ENCODE assay signal across 20 mouse cellular contexts in the genomic region with DNA sequence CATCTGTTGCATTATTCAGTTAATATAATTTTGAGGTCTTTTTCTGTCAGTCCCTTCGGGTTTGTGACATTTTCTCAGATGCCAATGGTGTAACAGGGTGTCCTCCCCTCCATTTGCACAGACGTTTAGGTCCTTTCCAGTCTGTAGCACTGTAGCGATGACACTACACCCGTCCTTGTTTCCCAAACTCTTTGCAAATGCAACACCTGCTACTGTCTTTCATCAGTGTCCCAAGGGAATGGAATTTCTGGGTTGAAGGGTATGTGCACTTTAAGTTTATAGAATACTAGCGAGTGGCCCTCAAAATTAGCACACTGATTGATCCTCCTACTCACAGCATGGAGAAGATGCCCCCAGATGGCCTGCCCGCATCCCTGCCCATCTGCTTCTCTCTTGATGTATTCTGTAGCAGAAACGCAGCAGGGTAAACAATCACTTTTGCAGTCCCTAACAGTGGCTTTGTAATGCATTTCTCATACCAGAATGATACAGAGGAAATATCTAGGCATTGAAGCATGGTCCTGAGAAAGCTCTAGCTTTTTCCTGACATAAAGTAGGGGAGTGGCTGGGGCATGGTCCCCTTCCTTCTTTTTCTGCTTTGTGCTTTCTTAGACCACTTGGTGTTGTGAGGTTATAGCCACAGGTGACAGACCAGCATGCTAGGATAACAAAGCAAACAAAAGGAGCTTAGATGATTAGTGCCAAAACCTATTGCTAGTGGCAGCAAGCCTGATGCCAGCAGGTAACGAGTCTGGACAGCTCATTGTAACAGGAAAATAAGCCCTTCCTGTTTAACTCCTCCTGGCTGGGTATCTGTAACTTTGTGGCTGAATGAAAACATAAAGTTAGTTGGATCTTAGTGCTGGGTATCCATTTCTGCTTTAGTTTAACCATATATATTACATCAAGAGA.
A peak's percentile ranks its signal among the peaks of the same experiment; 100 is the strongest.
DNase-seq lines count a peak whose midpoint lies in the region; ATAC-seq lines count a peak whose summit lies in the region.
"Had no signal": no experiment of that assay in that cellular context is flagged by ENCODE, and none has a peak within 500 bp of the region (broad histone marks: within the 10 kb centered on the region; RNA-seq: fewer than 3 reads in every experiment).

No protein-coding gene starts in this region.

- H3K4me1 ChIP-seq in embryonic facial prominence, embryonic 14.5 days (ENCODE audit: control insufficient read depth, insufficient read depth, low read length): peaks cover 5% of the 10 kb centered on the region
- H3K4me1 ChIP-seq in embryonic facial prominence, embryonic 10.5 days: peaks cover 29% of the 10 kb centered on the region
- H3K4me1 ChIP-seq: lung, embryonic 15.5 days had no signal

- ATAC-seq in embryonic facial prominence, embryonic 14.5 days (ENCODE audit: low read depth): no peak
- ATAC-seq: inflammation-experienced regulatory T-cells, adult 6 months had no signal

- no peaks in the 10 kb centered on the region for H3K36me3 ChIP-seq in embryonic facial prominence, embryonic 14.5 days (ENCODE audit: control insufficient read depth, insufficient read depth, low read length)
- H3K36me3 ChIP-seq in embryonic facial prominence, embryonic 10.5 days (replicated peaks): no peaks in the 10 kb centered on the region
- H3K36me3 ChIP-seq: lung, embryonic 15.5 days; neural tube, embryonic 15.5 days had no signal

- no peak overlapping the region for H3K4me3 ChIP-seq in embryonic facial prominence, embryonic 14.5 days (ENCODE audit: low read depth, low read length)
- no peak overlapping the region for H3K4me3 ChIP-seq in embryonic facial prominence, embryonic 10.5 days
- H3K4me3 ChIP-seq: erythroblast, embryonic 14.5 days; gastrocnemius, adult 2 months; lung, embryonic 15.5 days; neural tube, embryonic 15.5 days had no signal

- no peak overlapping the region for H3K9ac ChIP-seq in embryonic facial prominence, embryonic 14.5 days (ENCODE audit: low read depth, low read length)
- H3K9ac ChIP-seq: liver, embryonic 14.5 days; lung, embryonic 15.5 days; neural tube, embryonic 15.5 days had no signal

- no peak overlapping the region for H3K27ac ChIP-seq in embryonic facial prominence, embryonic 14.5 days (replicated peaks; ENCODE audit: low read depth, low read length)
- no peak overlapping the region for H3K27ac ChIP-seq in embryonic facial prominence, embryonic 10.5 days (replicated peaks)
- H3K27ac ChIP-seq: gastrocnemius, adult 2 months; liver, embryonic 14.5 days; lung, embryonic 15.5 days; neural tube, embryonic 15.5 days had no signal

- H3K27me3 ChIP-seq in embryonic facial prominence, embryonic 14.5 days (replicated peaks; ENCODE audit: control insufficient read depth, insufficient read depth, low read length): no peaks in the 10 kb centered on the region
- H3K27me3 ChIP-seq in embryonic facial prominence, embryonic 10.5 days (replicated peaks; ENCODE audit: low read depth, poor library complexity, severe bottlenecking): no peaks in the 10 kb centered on the region
- H3K27me3 ChIP-seq: lung, embryonic 15.5 days; neural tube, embryonic 15.5 days had no signal

- H3K9me3 ChIP-seq in embryonic facial prominence, embryonic 14.5 days (ENCODE audit: control insufficient read depth, low read length): no peaks in the 10 kb centered on the region
- H3K9me3 ChIP-seq in embryonic facial prominence, embryonic 10.5 days: no peaks in the 10 kb centered on the region
- H3K9me3 ChIP-seq: lung, embryonic 15.5 days; neural tube, embryonic 15.5 days had no signal

- WGBS in embryonic facial prominence, embryonic 14.5 days: 61% methylated on average over 8 of the region's 8 CpGs
- 75% methylated on average over 8 of the region's 8 CpGs for WGBS in embryonic facial prominence, embryonic 10.5 days

- peak; percentile 39 for DNase-seq in embryonic facial prominence, embryonic 14.5 days (ENCODE audit: low spot score)
- no peak for DNase-seq in embryonic facial prominence, embryonic 10.5 days (ENCODE audit: low spot score)
- peak; percentile 31 to 54 for DNase-seq in layer of hippocampus, adult 18-20 months (ENCODE audit: low spot score in 2 of 2)
- DNase-seq in layer of hippocampus, adult 9-10 months (ENCODE audit: low spot score): no peak
- peak; percentile 55 for DNase-seq in brain, adult 2 months (ENCODE audit: low read depth, low spot score)
- DNase-seq in gonadal fat pad, adult 2 months (ENCODE audit: low read depth): peak; percentile 44
- no peak for DNase-seq in embryo, embryonic 10.5 days (ENCODE audit: low spot score)
- DNase-seq: adrenal gland, adult 2 months; gastrocnemius, adult 2 months; heart, postnatal 10 days; kidney, adult 2 months; kidney, postnatal 10 days; lung, postnatal 4 days; thymus, postnatal 25 days had no signal

- H3K4me2 ChIP-seq in embryonic facial prominence, embryonic 14.5 days (ENCODE audit: low read depth, low read length): no peak overlapping the region
- H3K4me2 ChIP-seq: heart, embryonic 11.5 days; lung, embryonic 15.5 days; neural tube, embryonic 15.5 days had no signal

Comparison
In these comparisons a context has a peak if more than half of its experiments do, and no peak if none do; other contexts are left out.
1. DNase-seq: peak in embryonic facial prominence, embryonic 14.5 days (single experiment), layer of hippocampus, adult 18-20 months (2 of 2), brain, adult 2 months (single experiment) and gonadal fat pad, adult 2 months (single experiment); none in embryonic facial prominence, embryonic 10.5 days (single experiment), layer of hippocampus, adult 9-10 months (single experiment) and embryo, embryonic 10.5 days (single experiment).